Mouse (Mus musculus): ENCODE results near the gene Pigz.

Gene Pigz

DNA sequence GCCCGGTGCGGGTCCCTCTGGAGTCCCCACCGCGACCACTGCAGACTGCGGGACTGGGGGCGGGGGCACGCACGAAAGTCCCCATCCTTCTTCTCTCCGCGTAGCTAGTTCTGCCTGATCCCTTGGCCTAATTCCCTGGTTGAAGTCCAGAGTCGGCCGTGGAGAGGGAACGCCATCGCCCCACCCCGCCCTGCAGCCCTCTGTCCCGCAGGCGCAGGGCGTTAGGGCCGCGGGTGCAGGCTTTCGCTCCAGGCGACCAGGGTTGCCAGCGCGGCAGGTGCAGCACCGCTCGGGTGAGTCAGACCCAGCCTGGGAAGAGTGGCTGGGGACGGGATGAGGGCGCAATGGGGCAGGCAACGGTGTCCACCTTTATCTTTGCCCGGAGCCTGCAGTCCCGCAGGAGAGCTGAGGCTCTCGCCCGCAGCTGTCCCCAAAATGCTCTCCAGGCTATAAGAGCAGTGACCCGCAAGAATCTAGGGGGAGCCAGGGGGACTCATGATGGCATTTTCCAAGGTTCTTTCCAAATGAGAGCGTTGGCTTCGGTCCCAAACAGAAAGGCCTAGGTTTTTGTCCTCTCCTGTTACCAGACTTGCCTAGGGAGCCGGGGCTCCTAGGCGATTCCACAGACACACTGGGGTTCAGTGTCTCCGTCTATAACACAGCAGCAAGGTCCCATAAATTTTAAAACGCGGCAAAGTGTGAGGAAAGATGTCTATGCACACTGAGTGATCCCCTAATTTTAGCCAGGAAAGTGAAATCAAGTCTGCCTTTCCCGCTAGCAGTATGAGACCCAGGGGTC is at the start of gene Pigz:
Gene Pigz (plus strand): TSS at position 101 of the 799 bp plus-strand sequence.
- DNase-seq (ENCODE audit: low read depth, low spot score), result peak; percentile 28

DNA sequence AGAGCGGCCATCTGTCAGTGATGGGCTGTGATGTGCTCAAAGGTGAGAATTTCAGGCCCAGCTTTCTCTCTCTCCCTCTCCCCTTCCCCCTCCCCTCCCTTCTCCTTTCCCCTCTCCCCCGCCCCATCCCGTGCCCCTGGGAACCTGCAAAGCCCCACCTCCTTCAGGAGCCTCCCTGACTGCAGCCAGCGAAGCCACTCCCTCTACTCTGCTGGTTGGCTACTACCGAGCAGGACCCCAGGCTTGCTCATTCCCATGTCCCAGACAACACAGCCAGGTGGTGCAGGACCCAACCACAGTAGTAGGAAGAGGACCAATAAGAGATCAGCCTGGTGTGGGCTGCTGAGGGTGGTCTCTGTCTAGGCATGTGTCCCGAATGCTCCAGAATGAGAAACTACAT is 49.7 kb upstream of the Pigz start:
- no peak for DNase-seq (ENCODE audit: low read depth, low spot score)

DNA sequence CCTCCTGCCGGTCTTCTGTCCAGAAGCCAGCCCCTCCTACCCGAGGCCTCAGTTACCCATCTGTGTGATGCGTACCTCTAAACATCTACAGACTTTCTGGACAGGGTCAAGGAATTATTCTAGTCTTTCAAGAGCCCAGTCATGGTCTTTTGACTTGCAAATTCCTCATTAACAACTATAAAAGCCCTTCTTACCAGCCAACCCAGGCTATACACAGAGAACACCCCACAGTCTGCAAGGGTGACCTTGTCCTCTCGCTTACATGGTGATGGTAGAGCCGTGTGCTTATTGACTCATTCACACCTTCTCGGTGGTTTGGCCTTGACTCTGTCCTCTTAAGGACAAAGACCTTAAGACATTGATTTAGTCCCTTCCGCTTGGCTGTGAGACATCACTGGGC is 42.7 kb upstream of the Pigz start:
- DNase-seq (ENCODE audit: low read depth, low spot score), result no peak

DNA sequence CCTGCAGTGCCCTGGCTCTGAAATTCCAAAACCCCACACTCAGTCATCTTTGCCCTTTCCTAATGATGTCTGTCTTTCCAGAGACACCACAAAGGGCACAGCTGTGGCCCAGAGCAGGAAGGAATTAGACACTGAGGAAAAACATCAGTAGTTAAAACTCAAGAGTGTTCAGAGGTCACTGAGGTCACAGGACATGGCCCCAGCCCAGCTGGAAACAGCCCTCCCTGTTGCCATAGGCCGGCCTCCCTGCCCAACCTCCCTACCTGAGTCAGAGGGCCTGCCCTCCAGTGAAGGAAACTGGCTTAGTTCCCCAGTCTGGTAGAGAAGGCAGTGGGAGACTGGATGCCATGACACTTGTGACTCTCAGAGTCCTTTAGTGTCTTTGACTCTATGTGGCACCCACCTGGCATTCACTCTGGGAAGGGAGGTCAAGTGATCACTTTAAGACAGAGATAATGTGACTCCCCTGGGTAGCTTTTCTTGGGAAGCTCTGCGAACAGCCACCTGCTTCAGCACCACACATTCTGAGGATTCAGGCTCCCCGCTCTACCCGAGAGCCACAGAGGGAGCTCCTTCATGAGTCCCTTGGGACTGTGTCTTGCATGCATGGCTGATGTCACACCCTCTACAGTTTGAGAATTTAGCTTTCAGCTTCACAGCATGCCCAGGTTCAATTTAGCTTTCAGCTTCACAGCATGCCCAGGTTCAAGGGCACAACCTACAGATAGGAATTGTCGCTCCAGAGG is 40.1 kb upstream of the Pigz start:
- DNase-seq (ENCODE audit: low read depth, low spot score), result no peak

DNA sequence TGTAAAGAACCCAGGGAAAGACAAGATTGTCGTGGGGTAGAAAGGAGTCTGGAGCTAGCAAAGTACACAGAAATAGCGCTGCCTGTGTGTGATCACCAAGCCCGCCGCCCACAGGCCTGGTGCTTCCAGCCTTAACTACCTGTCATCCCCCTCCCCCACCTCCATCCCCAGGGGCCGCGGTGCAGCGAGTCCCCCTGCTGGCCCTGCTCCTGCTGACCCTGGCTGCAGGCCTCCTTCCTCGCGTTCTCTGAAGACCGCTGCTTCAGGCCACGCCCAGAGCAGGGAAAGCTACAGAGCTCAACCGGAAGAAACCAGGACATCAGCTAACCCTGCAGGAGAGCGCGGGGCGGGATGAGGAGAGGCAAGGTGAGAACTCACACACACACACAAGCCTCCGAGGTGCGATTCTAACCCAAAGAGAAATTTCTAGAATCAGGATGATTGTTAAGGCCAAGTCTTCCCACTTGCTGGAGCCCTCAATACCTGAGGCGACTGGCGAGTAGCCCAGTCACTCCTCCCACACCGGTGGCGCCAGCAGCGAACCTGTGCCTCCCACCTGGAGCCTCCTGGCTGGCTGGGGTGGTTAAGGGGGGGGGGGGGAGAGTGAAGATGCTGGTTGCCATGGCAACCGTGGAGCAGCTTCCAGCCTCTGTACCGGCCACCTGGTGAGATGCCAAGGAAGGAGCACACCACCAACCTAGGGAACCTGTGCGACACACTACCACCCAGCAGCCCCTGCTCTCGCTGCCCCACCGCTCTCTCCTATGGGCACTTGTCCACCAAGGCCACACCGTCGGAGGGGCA is 36.5 kb upstream of the Pigz start:
- peak; percentile 19 for DNase-seq (ENCODE audit: low read depth, low spot score)

DNA sequence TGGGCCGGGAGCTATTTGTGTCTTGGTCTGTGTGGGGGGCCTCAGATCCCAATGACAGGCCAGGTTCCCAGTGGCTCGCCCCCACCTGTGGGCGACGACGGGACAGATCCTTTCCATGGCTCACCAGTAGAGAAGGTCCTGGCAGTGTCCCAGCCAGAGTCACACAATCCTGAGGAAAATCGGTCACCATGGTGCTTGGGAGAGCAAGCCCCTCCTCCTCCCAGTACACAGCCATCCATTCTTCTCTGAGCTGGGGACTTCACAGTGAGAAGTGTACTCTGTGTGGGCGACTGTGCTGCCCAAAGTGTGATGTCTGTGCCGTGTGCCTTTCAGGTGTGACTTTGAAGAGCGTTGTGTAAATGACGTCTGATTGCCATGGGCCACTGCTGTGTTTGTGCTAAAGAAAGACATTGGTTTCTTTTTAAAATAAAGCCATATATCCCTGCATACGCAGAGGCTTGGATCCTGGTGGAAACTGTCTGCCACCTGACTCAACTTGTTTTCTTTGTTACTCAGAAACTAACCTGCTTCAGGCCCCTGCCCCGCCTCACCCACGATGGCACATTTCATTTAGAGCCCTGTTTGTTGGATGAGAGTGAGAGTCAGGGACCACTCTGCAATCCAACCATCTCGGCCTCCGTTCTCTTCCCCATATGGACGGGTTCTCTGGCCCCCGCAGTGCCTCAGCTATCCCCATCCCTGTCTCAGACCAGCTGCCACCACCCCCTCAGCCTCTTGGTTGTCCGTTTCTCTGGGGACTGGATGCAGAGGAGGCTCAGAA is 34.9 kb upstream of the Pigz start:
- DNase-seq (ENCODE audit: low read depth, low spot score), result no peak

DNA sequence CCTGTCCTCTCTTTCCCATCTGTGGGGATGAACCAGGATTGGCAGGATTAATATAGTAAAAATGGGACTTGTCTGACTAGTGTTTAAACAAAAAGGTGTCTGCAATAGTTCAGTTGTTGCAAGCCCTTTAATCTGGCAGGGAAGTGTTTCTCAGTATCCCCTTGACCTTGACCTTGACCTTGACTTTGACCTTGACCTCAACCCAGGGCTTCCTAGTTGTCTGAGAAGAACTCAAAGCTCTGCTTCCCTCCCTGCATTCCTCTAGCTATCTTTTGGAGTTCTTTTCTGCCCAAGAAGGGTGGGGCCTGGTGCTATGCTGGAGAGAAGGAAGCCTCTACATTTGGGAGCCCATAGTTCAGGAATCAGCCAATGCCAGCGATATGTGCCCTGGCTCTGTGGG is 31.8 kb upstream of the Pigz start:
- no peak for DNase-seq (ENCODE audit: low read depth, low spot score)

DNA sequence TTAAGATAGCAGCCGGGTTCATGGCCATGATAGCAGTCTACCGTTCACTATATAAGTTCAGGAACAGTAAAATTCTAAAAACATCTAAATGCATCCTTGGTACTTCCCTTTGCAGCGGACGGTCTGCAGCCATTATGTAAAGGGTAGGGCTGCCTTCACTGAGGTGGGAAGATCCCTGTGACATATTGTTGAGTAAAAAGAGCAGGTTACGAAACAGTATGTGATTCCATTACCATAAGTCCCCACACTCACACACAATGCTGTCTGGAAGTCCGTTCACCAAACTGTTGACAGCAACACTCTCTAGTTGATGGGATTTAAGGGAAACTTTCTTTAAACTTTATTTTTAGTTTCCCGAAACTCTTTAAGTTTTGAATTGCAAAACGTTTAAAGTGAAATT is 30.4 kb upstream of the Pigz start:
- DNase-seq (ENCODE audit: low read depth, low spot score), result no peak

DNA sequence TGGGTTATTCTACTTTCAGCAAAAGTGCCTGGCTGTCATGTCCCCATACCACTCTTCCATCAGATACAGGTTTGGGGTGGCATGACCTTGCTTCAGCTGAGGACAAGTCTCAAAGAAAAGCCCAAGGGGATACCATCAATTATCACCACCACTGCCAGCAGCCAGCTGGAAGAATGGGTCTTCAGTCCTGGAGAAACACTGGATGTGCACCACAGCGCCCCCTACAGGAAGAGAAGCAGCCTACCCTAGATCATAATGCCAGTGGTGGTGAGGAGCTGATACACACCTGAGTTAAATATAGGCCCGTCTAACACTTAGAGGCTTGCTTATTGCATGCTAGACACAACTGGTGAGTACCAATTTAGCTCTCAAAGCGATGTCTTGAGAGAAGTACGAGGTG is 28.3 kb upstream of the Pigz start:
- DNase-seq (ENCODE audit: low read depth, low spot score), result peak; percentile 43

DNA sequence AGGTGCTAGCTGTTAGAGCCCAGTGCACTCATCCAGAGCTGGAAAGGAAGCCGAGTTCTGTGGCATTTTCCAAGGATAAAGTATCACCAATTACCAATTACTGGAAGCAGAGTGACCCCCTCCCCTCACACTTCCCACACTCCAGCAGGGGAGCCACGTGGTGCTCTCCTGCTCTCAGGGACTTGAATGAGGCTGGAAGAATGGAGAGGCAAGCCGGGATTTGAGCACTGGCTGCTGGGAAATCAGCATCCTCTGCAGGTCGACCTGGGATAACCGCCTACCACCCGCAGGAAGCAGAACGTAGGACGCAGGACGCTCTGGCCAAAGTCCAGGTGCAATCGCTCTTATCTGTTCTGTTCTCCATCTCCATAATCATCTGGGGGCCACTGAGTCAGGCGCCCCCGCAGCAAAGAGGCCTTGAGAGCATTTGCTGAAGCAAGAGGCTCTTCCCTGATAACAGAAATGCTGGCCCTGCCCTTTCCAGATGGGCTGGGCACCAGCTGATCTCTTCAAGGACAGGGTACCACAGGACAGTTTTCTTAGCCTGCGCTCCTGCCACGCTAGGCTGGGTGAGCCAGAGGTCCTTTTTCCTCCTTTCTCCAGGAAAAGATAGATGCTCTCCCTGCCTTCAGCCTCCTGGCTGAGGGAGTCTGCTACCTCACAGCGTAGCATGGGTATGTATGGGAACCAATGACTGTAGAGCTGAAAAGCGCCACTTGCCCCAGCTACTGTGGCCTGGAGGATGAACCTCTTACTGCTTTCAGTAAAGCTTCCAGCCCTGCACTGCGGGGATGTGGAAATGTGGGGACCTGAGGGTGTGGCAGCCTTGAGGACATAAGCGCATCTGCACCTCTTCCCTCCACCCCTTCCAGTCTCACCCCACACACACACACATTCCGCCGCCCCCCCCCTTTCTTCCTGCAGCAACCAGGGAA is 27.5 kb upstream of the Pigz start:
- DNase-seq (ENCODE audit: low read depth, low spot score), result no peak

DNA sequence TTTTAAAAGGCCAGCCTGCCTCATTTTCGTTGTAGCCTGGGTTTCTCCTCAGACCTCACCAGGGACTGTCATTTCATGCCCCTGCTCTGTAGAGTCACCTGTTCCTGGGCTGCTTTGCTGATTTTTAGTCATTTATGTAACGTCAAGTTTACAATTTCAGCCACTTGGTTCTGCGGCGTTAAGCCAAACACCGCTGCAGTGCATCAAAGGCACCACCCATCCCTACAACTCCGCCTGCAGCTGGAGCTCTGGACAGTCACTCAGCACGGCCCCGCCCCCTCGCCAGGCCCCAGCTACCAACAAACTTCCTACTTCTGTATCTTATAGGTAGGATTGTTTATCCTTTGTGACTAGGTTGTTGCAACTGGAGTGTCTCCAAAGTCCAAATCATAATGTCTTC is 26.8 kb upstream of the Pigz start:
- DNase-seq (ENCODE audit: low read depth, low spot score), result no peak

DNA sequence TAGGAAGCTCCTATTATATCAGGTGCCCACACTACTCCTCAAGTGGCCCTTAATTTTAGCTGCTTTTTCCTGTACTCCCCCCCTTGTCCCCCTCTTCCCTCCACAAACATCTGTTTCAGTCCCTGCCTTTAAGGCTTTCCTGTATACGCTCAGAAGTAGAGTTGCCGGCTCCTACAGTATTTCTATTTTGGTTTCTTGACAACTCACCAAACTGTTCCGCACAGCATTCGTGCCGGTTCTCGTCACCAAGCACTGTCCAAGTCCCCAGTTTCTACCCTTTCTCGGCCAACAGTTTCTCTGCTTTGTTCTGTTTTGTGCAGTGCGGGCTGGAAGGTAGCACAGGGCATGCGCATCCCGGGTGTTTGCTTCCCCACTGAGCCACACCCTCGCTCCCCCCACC is 24.7 kb upstream of the Pigz start:
- no peak for DNase-seq (ENCODE audit: low read depth, low spot score)

DNA sequence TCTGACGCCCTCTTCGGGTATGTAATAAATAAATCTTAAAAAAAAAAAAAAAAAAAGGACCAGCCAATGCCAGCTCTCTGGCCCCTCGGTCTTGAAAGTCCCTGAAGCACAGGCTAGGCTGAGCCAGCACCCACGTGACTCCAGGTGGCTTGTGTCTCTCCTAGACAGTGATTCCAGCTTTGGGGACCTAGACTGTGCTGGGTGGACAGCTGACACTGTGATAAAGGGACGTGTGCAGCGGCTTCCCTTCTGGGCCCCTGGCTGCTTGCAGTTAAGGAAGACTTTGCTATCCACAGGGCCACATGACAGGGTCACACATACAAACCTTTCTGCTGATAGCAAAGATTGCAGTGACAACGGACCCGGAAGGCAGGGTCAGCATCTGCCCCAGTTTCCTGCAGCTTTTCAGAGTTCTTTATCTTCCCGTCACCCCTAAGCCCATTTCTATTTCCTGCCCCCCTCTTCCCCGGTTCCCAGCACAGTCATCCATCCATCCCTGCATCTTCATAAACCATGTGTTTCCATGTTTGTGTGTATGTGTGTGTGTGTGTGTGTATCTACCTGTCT is 23.3 kb upstream of the Pigz start:
- no peak for DNase-seq (ENCODE audit: low read depth, low spot score)

DNA sequence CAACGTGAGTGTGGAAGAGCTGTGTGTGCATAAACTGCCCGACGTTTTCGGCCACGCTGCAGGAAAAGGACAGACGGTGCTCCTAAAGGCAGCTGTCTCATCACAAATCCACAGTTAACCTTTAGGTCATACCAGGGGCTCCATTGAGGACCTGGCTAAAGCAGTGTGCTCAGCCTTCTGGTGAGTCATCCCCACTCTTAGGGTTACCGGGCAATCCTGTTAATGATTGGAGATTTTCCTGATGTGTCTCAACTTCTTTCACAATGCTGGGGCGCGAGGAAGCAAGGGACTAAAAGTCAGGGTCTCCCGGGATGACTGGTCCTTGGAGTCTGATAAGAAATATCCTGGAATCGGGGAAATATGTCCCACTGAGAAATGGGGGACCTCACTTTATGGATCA is 15.9 kb upstream of the Pigz start:
- no peak for DNase-seq (ENCODE audit: low read depth, low spot score)

DNA sequence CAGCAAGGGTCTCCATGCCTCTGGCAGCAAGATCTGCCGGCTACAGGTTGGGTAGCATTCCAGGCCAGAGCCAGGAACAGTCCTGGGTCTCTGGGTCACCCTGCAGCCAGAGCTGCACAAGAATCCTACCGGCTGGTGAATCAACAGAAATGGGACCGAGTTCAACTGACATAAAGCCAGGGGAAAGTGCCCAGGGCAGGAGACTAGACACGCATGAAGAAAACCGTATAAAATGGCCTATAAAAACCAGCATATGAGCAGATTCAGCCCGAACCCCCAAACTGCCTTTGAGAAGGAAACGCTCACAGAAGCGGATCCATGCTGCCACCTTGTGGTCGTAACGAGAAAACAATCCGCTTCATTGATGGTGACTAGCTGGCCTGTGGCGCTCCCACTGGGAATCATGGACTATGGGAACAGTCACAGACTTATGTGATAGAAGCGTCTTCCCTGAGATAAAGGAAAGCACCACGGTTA is 15.4 kb upstream of the Pigz start:
- DNase-seq (ENCODE audit: low read depth, low spot score), result peak; percentile 85

DNA sequence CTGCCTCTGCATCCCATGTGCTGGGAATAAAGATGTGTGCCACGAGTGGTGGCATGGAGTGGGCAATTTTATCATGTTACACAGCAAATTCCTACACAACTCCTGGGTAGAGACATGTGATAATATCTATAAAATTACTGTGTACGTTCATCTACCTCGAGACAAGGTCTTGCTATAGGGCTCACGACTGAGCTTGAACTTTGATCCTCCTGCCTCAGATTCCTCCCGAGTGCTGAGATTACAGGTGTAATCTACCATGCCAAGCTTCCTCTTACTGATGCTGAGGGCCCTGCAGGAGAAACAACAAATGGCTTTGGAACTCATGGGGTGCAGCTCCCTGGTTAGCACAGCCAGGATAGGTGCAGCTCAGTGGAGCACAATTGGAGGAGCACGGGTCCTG is 9.3 kb upstream of the Pigz start:
- DNase-seq (ENCODE audit: low read depth, low spot score), result no peak

DNA sequence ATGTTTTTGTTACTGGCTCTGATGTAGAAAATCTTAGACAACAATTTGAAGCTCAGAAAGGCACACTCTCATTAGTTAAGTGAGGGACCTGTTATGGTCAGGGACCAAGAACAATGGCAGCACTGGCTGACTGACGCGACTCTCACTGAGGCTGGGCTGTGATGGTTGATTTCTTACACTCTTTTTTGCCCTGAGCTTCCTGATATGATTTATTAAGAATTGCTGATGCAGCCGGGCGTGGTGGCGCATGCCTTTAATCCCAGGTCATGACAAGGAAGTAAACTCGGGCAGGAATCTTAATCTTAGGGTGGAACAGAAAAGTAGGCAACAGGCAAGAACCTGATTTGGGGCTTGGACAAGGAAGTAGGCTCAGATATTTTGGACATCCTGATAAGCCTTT is 7.6 kb upstream of the Pigz start:
- no peak for DNase-seq (ENCODE audit: low read depth, low spot score)

DNA sequence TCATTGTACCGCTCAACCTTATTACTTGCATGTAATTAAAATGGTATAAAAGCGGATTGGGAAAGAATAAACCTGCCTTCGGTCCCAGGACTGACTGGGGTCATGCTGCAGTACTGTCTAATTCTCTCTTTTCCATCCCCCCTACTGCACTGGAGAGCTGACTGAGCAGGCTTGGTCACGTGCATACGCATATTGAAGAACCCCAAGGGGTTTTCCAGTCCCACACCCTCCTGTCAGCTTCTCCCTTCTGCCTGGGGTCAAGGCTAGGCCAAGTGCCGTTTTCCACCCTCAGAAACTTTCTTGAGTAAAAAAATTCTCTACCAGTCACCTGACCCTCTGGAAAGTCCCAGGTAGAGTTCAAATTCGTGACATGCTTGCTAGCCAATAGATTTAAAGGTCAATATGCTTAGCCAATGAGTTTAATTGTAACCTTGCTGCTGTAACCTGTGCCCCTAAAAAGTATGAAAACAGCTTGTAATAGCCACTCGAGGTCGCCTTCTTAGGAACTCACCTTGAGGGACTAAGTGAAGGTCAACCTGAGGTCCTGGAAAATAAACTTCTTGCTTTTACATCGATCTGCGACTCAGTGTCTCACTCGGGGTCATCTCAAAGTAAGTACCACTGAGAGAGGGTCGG is 7.0 kb upstream of the Pigz start:
- DNase-seq (ENCODE audit: low read depth, low spot score), result peak; percentile 59

DNA sequence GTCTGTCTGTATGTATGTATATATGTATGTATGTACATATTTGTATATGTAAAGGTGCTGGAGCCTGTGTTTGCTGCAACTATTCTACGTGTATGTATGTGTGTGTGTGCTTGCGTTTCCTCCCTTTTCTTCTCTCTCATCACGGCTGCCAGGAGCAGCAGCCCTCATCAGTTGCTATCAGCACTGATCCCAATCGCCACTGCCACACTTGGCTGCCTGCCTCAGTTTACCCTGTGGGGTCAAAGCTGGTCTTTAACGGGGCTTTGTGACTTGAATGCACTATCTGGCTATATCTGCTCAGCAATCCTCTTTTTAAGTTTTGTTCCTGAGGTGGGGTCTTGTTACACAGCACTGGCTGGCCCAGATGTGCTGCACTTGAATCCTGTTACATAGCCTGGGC is 6.2 kb upstream of the Pigz start:
- no peak for DNase-seq (ENCODE audit: low read depth, low spot score)

DNA sequence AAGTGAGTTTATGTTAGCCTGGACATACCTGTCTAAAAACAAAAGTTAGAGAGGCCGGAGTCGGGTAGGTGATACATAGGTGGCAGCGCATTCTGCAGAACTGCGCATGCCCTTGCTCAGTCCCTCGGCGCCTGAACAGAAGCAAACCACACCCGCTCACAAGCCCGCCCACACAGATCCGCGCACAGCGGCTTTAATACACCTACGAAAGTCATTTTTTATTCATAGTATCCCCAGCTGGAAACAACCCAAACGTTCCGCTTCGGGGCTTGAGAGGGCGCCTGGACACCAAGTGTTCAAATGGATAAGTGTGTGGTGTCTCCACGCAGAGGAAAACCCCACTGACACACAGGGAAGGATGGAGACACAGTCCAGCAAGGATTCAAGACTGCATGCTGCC is 2.3 kb upstream of the Pigz start:
- DNase-seq (ENCODE audit: low read depth, low spot score), result peak; percentile 70
